Mouse (Mus musculus) T-helper 1 cell (primary cell): ENCODE data around the gene Ssna1.

ENCODE experiments used
- in situ Hi-C: fragments of 300-600 bp; cut with MboI, MseI; formaldehyde crosslinking; loops from one replicate; pipeline ENCODE4 v1.15.1; 2025; ENCODE audit warnings: high pct_unique_total_duplicates

Ssna1 gene

GRCm38 (mm10) chr2:25271827-25272511, at the start of gene Ssna1, which contains the start of gene Anapc2:
Ssna1 (minus strand) TSS chr2:25272438.
Anapc2 (plus strand) TSS chr2:25272478.
- in situ Hi-C loops = loop anchor here (5.0 kb wide), 1 partner anchor 45 kb away; the partner anchor contains the start of gene Grin1

DNA sequence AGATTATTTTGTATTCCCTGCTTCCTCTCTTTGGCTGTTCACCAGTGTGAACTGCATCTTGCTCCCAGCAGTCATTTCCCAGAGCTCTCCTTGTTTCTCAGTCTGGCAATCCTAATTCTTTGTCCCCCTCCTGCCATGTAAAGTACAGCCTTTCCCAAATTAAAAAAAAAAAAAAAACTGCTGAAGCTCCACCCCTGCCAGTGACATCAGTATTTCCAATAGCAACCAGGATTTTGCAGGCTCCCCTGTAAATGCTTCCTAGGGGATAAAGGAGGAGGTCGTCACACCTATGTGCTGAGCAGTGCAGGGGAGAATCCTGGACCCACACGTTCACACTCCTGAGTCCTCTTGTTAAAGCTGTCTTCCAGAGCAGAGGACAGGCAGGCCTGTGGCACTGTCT, 47.8 kb upstream of the Ssna1 start:
- in situ Hi-C loops = no loop called here

DNA sequence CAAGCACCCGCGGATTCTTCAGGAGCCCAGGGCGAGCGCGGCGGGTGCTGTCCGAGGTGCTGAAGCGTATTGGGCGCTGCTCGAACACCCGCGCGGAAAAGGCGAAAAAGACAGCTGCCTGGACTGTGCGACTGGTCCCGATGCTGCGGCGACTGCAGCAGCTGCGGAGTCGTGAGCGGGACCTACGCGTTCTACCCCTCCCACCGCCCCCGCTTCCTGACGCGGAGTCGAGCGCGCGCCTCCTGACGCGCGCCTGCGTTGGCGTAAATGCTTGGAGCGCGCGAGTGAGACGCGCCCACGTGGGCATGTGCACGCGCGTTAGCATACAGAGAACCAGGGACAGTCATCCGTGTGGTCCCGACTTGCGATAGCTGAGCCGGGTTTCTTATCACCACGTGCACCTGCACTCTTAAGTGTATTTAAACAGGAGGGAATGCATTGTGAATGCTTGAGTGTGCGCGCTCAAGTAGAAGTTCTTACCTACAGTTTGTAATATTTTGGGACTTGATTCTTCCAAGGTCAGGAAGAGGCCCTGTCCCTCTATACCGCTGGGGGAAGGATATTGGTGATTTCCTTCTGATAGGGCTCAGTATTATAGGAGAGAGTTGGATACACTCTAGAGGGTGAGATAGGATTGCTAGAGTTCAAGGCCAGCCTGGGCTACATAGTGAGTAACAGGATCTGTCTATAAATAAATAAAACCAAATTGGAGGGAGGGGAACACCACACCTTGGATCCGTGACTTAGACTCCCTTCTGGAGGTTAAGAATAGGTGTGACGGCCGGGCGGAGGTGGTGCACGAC, 46.9 kb upstream of the Ssna1 start, which contains the start of gene Grin1:
Gene Grin1, minus strand, starts transcription at position 217 of the 803 bp plus-strand sequence.
- in situ Hi-C loops = loop anchor here (5.0 kb wide), 1 partner anchor 47 kb away; the partner anchor contains the start of genes Anapc2 and Ssna1

GRCm38 (mm10) chr2:25318119-25318966, 46.1 kb upstream of the Ssna1 start:
- in situ Hi-C loops = loop anchor here (5.0 kb wide), 1 partner anchor 46 kb away; the partner anchor contains the start of genes Anapc2 and Ssna1

DNA sequence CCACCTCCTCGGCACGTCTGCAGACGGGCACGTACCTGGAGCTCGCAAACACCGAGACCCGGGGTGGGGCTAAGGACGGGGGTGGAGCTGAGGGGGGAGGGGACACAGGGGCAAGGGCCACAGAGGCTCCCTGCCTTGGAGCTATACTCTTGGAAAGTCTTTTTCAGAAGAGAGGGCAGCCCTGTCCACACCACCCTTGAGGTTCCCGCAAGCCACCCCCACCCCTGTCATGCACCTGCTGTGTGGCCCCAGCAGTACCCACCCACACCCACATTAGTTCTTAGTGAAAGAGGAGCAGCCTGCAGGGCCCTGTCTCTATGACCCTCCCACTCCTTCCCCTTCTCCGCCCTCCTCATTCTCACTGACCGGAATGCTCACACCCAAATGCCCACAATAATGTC, 39.3 kb upstream of the Ssna1 start:
- in situ Hi-C loops = no loop called here

GRCm38 (mm10) chr2:25310969-25311368, 38.7 kb upstream of the Ssna1 start:
- in situ Hi-C loops = no loop called here

- in situ Hi-C loops = no loop called here
Observed at GRCm38 (mm10) chr2:25310180-25310579, 37.9 kb upstream of the Ssna1 start.

- in situ Hi-C loops = no loop called here
Observed at GRCm38 (mm10) chr2:25305587-25306359, 33.5 kb upstream of the Ssna1 start.

GRCm38 (mm10) chr2:25304657-25305541, 32.7 kb upstream of the Ssna1 start:
- in situ Hi-C loops = no loop called here

GRCm38 (mm10) chr2:25303931-25304656, 31.9 kb upstream of the Ssna1 start:
- in situ Hi-C loops = no loop called here

- in situ Hi-C loops = no loop called here
Observed at GRCm38 (mm10) chr2:25303452-25303851, 31.2 kb upstream of the Ssna1 start.

DNA sequence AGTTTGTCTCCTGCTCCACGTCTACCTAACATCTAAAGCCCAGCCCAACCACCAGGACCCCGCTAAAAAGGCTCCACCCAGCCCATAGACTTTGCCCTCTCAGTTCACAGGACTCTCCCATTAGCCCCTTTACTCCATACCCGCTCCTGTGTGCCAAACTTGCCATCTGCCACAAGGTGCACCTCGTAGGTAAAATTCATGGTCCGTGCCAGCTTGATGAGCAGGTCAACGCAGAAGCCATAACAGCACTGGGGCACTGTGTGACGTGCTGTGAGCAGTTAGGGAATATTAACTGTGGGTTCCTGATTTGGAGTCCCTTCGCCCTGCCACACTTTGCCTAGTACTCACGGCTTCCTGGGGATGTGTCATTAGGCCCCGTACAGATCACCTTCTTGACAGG, 25.8 kb upstream of the Ssna1 start:
- in situ Hi-C loops = no loop called here

DNA sequence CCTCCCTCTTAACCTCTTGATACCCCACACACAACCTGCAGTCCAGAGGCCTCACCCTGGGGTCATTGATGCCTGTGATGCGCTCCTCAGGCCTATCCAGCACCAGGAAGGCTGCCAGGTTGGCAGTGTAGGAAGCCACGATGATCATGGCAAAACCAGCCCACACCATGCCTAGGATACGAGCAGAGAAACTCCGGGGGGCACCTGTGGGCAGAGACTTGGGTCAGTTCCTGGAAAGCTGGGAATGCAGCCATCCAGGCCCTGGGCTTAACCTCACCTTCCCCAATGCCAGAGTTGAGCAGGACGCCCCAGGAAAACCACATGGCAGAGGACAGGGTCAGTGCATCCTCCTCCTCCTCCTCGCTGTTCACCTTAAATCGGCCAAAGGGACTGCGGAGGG, 24.9 kb upstream of the Ssna1 start:
- in situ Hi-C loops = no loop called here

GRCm38 (mm10) chr2:25293706-25294105, 21.5 kb upstream of the Ssna1 start:
- in situ Hi-C loops = no loop called here

- in situ Hi-C loops = no loop called here
Observed at GRCm38 (mm10) chr2:25292856-25293255, 20.6 kb upstream of the Ssna1 start.

- in situ Hi-C loops = no loop called here
Observed at GRCm38 (mm10) chr2:25292054-25292544, 19.9 kb upstream of the Ssna1 start.

DNA sequence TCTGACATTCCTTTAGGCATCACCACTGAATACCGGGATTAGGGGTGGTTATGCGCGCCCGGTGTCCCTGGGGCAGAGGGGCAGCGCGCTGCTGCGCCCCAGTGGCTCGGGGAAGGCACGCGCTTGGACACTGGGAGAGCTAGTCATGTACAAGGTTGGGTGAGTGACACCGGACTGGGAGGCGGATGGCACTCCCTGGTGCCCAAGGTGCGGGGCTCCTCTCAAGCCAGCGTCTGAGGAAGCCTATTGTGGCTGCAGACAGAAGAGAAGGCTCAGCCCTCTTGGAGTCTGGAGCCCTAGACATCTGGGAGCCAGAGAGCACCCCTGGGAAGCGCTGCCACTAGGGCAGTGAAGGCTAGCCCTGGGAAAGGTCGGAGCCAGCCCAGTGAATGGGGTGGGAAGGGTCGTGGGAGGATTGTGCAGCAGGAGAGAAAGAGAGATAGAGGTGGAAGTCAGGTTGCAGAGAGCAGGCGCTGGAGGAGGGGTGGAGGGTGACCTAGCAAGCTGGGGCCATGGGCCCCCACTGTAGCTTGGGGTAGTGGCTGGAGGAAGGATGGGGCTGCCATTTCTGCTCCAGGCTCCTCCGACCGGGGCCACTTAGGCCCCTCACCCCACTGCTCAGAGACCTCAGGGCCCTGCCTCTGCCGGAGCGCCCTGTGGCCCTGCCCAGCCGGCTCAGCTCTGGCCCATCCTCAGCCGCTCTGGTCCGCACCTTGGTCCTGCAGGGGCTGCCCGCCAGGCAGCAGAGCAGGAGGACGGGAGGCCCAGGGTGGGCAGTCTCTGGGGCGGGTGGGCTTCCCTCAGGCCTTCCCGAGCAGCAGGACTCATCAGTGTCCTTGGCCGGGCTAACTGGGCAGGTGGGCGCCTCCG, 19.2 kb upstream of the Ssna1 start:
- in situ Hi-C loops = no loop called here

- in situ Hi-C loops = no loop called here
Observed at GRCm38 (mm10) chr2:25290816-25291130, 18.5 kb upstream of the Ssna1 start.
